Mouse (Mus musculus) R1 (cell line): Measurements from ENCODE around the gene Crim1.
"Not testable (repeated sequence)": the region's sequence is repeated elsewhere in the genome, so short reads cannot be mapped to it uniquely, and the experiment has no call there.

Experiments
- DNase-seq: peaks from one replicate; pipeline ENCODE4 v3.0.0-alpha.2; 2018; ENCODE audit warnings: low read depth, low spot score

Gene Crim1

DNA sequence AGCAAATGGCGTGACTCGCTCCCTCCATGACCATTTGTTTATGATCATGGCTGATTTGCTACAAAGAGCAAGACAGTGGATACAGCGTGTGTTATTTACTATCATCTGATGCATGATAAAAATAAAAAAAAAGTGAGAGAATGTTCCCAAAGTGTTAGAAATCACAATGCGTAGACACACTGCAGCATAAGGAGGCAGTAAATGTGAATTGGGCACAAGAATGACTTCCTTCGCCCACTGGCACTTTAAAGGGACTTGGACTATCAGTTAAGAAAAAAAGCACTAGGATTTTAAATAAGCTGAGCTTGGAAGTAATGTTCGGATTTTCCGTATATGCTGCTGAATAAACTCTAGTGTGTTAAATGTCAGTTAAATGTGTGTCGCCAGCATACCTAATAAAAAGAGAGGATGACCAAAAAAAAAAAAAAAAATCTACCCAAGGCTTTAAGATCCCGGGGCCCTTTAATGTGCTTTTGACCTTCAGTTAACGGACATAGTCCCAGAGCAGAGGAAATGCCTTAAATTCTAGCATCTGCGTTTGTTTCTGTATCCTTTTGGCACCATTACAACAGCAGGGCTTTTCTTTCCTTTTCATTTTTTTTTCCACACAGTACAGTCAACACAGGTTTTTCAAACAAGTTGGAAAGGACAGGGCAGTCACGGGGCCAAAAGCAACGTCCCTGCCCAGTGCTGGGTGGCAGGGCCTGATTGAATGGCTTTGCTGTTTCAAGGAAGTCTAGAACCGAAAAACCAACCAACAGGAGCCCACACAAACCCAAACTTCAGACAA, 50.3 kb downstream of the Crim1 start:
- no peak for DNase-seq

DNA sequence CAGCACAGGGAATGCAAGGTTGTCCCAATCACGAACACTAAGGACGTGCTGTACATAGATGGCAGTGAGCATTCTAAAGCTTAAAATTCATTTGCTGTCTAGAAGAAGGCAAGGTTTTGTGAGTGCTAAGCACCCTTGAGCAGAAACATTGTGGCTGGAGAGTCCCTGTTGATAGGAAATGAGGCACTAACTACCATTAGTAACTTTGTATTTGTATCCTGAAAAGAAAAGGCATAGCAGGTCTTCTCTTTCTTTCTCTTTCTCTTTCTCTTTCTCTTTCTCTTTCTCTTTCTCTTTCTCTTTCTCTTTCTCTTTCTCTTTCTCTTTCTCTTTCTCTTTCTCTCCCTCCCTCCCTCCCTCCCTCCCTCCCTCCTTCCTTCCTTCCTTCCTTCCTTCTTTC, 53.5 kb downstream of the Crim1 start:
- not testable (repeated sequence) for DNase-seq

DNA sequence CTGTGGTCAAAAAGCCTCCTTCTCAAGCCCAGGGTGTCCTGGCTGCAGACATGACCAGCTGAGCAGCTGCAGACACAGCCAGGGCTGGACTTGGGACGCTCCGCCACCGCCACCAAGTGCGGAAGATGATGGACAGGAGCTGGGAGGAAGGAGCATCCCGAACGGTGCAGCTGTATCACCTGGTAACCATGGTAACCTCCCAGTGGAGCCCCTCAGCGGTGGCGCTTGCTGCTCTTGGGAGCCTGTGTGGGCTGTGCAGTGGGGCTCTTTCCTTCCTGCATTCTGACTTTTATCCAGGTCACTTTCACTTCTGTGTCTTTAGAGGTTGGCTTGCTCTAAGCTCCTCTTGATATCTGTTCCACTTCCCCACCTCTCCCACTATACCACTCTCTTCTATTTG, 54.2 kb downstream of the Crim1 start:
- DNase-seq = peak; percentile 20

DNA sequence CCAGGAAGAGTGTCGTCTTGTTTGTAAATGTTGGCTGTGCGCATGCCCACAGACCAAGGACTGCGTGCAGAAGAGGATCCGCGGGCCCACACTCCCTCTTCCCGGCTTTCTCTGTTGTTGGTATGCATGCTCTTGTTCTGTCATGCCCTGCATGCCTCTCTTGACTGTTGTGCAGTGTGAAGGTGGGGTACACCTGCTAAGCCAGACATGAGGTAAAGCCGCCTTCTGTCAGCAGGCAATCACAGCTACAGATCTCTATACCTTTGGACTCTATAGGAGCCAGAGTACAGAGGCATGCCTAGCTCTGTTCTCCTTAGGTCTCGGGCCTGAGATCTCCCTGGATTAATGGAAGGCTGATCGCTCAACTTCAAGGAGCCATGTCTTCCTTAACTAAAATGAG, 55.7 kb downstream of the Crim1 start:
- no peak for DNase-seq

DNA sequence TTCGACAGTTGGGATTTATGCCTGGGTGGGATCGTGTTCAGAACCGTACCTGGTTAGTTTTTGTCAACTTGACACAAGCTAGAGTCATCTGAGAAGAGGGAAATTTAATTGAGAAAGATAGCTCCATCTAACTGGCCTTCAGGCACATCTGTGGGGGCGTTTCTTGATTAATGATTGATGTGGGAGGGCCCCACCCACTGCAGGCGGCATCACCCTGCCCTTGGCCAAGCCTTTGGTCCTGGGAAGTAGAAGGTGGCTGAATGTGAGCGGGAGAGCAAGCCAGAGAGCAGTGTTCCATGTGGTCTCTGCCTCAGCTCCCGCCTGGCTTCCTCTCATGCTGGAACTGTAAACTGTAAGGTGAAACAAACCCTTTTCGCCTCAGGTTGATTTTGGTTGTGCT, 56.5 kb downstream of the Crim1 start:
- no peak for DNase-seq

DNA sequence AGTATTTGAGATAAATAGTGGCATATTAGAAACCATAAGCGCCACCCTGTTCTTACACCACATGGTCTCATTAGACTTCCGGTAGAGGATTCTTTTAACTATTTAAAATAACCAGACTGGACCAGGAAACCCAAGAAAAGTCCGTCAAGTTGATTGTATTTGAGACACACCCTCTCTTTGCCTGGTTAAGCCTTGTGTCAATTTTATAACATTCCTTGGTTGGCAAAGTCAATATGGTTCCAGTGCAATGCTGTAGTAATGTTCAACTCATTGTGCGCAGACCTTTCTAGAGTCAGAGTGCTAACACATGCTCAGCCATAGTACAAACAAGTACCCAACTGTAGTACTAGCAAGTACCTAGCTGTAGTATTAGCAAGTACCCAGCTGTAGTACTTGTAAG, 61.6 kb downstream of the Crim1 start:
- DNase-seq = no peak

DNA sequence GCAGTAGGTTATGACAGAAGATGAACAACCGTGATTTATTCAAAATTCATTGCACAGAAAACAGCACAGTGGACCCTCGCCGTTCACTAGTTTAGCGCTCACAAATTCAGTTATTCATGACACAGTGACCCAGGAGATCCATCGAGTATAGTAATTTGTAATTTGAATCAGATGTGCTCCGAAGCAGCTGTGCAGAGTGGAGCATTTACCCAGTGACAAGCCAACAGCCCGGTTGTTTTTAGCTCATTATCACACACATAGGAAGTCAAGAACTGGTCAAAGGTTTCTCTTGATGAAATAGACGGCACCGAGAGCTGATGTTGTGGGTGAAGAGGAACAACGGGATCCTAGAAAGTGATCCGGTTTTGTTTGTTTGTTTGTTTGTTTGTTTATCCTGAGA, 64.1 kb downstream of the Crim1 start:
- DNase-seq = no peak

DNA sequence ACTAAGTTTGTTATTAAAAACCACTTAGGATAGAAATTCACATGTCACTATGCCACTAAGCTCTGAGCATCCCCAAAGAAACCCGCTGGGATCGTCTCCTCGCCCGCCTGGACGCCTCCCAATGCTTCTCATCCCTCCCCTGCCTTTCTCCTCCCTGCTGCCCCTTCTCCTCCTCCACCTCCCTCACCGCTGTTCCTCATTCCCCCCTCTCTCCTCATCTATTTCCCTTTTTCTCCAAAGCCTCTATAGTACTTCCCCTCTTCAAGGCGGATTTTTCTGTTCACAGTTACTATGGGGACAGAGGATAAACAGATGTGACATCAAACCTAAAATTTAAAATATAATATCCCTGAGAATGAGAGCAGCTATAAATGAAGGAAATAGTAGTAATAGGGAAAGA, 65.1 kb downstream of the Crim1 start:
- no peak for DNase-seq

DNA sequence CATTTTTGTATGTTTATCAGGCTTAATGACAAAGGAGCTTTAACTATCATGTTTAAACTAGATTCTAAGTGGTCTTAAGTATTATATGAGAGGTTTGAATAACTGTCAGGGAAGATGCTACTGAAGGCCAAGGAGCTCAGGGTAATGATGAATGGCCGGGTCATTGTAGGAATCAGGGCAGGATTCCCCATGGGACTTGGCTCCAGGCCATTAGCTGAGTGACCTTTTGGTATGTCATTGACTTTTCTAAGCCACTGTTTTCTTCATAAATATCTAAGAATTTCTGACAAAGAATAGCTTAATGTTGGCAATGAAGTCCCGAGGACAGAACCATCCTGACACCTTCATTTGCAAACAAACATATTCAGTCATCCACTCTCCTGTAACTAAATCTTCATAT, 66.2 kb downstream of the Crim1 start:
- no peak for DNase-seq

DNA sequence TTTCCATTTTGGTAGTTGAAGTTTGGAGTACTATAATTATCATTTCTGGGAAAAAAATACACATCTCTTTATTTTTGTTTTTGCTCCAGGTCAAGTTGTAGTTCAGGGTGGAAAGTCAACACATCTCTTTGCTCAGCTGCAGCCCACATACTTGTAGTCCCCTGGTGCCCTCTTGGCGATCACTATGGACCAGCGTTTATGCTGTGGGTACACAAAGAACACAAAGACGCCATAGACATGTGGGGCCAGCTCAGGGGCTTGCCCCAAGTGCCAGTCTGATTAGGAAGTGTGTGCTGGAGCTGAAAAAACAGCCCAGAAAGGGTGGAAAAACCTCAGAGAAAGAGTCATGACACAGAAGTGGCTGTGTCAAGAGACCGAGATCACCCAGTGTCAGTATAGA, 68.5 kb downstream of the Crim1 start:
- no peak for DNase-seq

DNA sequence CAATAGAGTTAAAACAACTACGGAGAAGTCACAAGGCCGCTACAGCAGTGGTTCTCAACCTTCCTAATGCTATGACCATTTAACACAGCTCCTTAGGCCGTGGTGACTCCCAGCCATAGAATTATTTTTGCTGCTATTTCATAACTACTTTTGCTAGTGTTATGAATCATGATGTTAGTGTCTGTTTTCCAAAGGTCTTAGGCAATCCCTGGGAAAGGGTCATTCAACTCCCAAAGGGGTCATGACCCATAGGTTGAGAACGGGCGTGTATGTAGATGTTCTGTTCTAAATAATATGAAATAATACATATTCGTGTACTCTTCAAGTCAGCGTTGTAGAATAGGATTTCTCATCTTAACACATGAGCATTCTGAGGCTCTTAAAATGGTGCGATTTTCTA, 69.3 kb downstream of the Crim1 start:
- no peak for DNase-seq

DNA sequence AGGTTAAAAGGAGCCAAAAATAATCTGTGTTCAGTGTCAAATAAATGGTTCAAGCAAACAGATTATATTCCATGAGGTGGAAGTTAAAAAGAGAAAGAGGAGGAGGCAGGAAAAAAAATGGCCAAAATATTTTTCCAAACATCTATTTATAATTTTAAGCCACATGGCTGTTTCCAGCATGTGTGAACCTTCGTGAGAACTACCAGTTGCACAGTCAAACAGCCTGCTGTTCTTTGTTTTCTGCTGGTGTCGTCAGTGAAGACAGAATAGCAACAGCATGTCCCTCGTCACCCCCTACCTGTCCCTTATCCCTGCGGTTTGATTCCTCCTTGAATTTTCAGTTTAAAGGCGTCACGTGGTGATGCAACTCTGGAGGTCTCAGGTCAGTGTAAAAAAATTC, 70.0 kb downstream of the Crim1 start:
- no peak for DNase-seq

DNA sequence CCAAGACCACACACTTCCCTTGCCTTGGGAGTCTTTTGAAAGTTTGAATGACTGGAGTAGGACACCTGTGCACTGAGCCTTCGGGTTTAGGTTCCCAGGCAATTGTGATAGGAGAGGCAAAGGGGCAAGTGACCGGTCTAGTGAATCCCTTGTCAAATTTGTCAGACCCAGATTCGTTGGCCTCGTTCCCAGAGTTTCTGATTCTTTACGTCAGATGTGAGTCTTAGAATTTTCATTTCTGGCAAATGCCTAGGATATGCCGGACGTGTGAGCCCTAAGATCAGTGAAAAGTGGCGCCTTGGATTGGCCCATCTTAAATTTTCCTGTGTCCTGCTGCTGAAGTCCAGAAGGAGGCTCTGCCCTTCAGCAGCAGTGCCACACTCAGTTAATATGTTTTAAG, 71.7 kb downstream of the Crim1 start:
- DNase-seq = no peak

DNA sequence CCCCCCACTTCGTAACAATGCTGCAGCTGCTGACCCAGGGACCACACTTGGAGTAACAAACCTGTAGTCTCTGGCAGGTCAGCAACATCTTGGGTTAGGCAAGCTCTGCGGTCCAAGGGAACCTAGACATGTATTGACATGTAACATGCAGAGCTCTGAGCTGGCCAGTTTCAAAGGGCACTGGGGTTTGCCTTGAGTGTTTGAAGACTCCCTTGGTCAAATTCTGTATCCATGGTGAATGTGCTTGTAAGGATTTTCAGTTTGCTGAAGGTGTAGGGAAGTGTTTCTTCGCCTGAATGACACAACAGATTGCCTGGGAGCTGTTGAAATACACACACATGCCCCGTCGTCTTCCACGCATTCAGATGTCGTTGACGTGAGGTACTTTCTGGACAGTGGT, 72.1 kb downstream of the Crim1 start:
- no peak for DNase-seq

DNA sequence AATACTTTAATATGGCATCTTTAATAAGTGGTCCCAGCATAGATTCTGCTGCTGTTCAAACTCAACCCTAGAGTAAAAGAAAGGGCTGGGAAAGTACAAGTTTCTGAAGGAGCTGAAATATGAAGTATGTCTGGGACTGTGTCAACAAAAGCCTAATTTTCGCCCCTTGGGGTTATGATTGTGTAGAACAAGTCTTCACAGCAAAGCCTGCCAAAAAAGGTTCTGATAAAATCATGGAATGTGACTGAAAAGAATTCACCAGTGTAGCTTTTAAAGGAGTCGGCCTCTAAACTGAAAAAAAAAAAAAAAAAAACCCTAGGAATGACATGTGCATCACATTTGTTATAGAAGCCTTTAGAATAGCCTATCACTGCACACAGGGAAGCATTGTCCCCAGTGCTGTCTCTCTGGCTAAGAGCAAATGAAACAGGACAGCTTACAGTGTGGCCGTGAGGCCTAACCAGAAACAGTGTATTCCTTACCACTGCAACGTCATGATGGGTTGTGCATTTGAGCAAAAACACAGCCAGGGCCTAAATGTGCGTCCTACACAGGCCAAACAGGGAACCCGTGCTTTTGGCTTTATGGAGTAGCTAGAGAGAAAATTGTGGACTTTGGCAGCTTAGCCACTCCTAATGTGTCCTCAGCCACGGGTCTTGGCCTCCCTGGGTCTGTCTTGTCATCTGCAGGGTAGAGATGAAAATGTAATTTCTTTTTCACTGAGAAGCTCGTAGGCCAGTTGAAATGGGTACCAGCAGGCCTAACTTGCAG, 72.8 kb downstream of the Crim1 start:
- DNase-seq = no peak

DNA sequence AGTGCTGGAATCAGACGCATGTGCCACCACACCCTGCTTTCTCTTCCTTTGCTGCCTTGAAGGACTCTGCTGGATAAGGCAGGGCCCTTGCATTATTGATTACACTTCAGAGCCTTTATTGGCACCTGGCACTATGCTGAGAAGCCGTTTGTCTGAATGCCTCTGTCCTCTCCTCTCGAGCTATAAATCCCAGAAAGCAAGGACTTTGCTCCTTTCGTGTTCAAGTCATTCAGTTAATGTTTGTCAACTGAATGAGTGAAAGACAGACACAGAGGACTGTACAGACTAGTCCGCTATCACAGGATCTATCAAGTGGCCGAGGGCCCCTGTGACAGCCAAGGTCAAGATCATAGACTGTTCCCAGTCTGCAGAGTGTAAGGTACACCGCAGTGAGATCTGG, 73.8 kb downstream of the Crim1 start:
- no peak for DNase-seq

DNA sequence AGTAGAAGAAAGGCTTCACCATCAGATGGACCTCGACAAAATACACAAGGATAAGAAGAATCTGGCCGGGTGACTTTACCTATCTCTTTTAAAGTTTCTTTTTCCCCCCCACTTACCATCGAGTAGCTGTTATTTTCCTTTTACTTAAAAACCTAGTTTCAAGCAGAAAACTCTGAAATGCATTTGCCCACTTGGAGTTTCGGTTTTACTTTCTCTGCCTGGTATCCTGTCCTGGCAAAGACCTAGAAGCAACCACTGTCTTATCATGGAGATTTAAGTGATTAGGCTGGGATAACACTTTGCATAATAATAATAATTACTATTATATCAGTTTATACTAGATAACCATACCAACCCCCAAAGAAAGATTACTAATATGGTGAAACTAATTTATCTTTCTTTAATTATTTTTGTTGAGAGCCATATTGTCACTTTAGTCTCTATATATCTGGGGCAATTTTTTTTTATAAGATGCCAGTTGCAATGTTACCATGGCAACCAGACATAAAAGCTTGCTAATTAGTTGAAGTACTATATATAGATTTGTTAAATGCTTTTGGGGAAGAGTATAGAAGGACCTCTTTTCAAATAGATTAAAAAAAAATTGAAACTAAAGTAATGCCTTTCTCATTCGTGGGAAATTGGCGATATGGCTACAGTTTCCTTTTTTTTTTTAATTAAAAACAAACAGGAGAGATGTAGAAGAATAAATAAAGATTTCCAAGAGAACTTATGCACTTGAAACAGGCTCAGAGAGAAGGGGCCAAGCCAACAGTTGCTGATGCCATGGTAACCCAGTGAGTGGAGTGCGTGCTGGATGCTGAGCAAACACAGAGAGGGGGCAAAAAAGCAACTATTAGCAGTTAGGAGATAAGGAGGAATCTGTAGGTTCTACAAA, 74.8 kb downstream of the Crim1 start:
- no peak for DNase-seq

DNA sequence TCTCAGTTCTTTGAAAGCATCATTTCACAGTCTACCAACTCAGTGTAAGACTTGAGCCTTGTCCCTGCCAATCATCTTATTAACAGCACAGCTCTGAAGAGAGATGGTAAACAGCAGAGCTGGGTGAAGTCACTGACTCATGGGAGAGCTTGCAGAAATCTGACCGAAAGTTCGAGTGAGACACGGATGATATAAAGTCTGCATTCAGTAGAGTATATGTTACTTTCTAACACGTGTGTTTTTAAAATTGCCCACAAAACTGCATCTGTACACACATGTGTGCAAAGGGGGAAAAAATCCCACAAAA, 75.4 kb downstream of the Crim1 start:
- DNase-seq = no peak

DNA sequence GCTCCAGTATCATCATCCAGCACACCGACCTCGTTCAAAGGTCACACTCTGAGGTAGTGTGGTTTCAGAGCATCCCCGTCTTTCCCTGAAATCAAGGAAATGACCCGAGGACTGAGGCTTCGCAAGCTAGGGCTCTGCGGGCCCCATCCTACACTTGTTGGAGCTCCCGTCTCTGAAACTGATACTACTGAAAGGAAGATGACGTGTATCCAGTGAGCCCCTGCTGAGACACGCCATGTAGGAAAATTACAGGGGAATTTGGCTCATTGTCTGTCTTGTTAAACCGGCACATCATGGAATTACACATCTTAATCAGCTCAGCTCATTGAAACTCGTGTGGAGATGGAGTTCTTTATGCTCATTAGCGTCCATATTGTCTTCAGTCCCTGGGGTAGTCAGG, 79.1 kb downstream of the Crim1 start:
- DNase-seq = peak; percentile 37

DNA sequence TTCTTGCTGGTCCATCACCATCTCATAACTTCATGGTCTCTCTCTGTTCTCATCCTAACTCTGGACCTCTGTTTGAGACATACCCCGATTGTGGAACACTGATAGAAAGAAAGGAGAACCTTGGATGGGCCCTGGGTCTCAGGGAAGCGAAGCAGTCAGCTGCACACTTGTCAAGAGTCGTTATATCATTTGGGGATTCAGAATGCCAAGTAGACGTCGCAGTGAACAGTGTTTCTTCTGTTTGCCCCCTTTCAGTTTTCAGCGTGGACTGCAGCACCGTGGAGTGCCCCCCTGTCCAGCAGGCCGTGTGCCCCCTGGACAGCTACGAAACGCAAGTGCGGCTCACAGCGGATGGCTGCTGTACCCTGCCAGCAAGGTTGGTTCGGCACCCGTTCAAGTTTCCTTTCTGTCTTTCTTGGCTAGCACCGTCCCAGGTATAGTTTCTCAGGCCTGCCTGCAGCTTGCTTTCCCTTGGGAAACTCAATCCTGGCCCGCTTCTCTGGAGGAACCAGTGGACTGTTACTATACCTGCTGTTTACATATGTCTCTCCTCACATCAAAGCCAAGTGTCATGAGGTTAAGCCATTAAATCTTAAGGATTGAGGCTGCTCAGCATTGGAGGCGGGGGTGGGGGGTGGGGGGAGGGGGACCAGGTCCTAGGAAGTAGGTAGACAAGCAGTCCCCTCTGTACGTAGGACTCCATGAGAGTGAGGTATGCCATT, 81.1 kb downstream of the Crim1 start:
- DNase-seq = no peak

DNA sequence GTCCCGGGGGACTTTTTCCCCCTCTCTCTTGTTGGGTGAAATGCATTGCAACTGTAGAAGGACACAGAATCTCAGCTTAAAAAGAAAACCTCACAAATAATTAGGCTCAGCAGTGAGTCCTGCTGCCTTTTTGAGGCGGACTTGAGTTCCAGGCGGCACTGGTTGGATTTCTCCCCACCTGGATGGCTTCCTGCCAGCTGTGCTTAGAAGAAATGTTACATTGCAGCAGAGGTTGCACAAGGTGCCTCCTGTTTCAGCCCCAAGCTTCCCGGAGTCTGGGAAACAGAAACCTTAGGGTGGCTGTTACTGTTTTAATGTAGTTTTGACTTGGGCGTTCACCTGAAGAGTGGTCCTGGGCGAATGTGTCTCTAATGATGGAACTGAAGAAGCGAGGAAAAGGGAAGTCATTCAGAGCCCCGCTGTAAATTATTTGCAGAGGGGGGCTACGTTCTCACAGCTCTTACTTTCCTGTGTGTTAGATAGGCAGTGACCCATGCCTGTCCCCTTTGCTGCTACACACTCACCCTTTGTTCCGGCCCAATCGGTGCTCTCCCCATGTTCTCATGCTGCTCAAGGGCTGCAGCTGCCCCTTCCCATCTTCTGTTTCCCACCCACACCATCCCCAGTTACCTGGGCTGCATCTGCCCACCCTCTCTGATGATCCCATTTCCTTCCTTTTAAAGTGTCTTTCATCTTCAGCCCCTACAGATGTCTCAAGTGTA, 83.4 kb downstream of the Crim1 start:
- DNase-seq = no peak
